Mouse (Mus musculus) heart, postnatal 0 days (tissue): ENCODE data around the gene Msantd3. TPM values are rescaled to one million over a fixed set of nuclear protein-coding genes. Genes with fewer than 3 reads are reported as not detected.

ENCODE experiments used
- ATAC-seq: fragments of 200-750 bp; cut with Nextera tagmentation; 2 replicates; pipeline ENCODE4 v1.8.0; 2017; ENCODE audit warnings: low read depth, moderate number of reproducible peaks, moderate library complexity; ENCODE audit not compliant: insufficient read depth
- DNase-seq: peaks from one replicate; pipeline ENCODE4 v3.0.0-alpha.2; 2016; ENCODE audit warnings: low spot score
- H3K27ac ChIP-seq: fragments of 300-500 bp; sonication (generic); 2 replicates; pipeline ENCODE4 v1.5.1; 2014; ENCODE audit warnings: low read depth, mild to moderate bottlenecking
- H3K27me3 ChIP-seq: fragments of 300-500 bp; sonication (generic); 2 replicates; pipeline ENCODE4 v1.6.1; 2014; ENCODE audit warnings: low read length, mixed read lengths; ENCODE audit not compliant: control insufficient read depth, insufficient read depth
- H3K36me3 ChIP-seq: fragments of 300-500 bp; sonication (generic); replicated peaks from 2 replicates; pipeline ENCODE4 v1.6.1; 2014; ENCODE audit warnings: low read length, mixed read lengths; ENCODE audit not compliant: control insufficient read depth, insufficient read depth
- H3K4me1 ChIP-seq: fragments of 300-500 bp; sonication (generic); 2 replicates; pipeline ENCODE4 v1.6.1; 2014; ENCODE audit warnings: antibody characterized with exemption; ENCODE audit not compliant: control insufficient read depth, insufficient read depth
- H3K4me2 ChIP-seq: fragments of 300-500 bp; sonication (generic); 2 replicates; pipeline ENCODE4 v1.6.1; 2014; ENCODE audit warnings: low read depth, mild to moderate bottlenecking, low read length, moderate library complexity
- H3K4me3 ChIP-seq: fragments of 300-500 bp; sonication (generic); 2 replicates; pipeline ENCODE4 v1.5.1; 2014; ENCODE audit warnings: low read depth, low read length
- H3K9ac ChIP-seq: fragments of 300-500 bp; sonication (generic); replicated peaks from 2 replicates; pipeline ENCODE4 v1.6.1; 2014; ENCODE audit warnings: low read depth, low read length, mixed read lengths
- H3K9me3 ChIP-seq: fragments of 300-500 bp; sonication (generic); replicated peaks from 2 replicates; pipeline ENCODE4 v1.6.1; 2016; ENCODE audit warnings: low read length; ENCODE audit not compliant: control insufficient read depth
- CTCF ChIP-seq: IDR thresholded peaks from 2 replicates; pipeline ENCODE4 v1.5.1; 2016; ENCODE audit warnings: antibody characterized with exemption, control low read depth, low read depth
- EP300 ChIP-seq: IDR thresholded peaks from 2 replicates; pipeline ENCODE4 v1.6.1; 2016; ENCODE audit warnings: antibody characterized with exemption, low read depth
- WGBS: fragments of 180-500 bp; shearing (Covaris S2); extraction: QIAGEN DNeasy Blood & Tissue Kit; methylation state at CpG from one replicate; pipeline ENCODE4 v1.1.7; 2014; 5-methylcytosine and 5-hydroxymethylcytosine counted together
- polyA plus RNA-seq: library from polyadenylated mRNA; unstranded; fragments of >200 nt; fragmentation: Nextera tagmentation; extraction: Ambion mirVana; gene quantifications from 2 replicates; pipeline ENCODE4 v1.2.1, GENCODE M21; 2015
- total RNA-seq: library from RNA; depleted of rRNA; stranded (reverse); fragments of >200 nt; gene quantifications from 2 replicates; pipeline ENCODE4 v1.2.3, GENCODE M21; 2014; ENCODE audit warnings: low replicate concordance

The Msantd3 gene
- total and polyA plus RNA-seq, 2 experiments from 2014 or later = 18.1 to 23.0 TPM

- no peaks in the 10 kb centered on the region for H3K27me3 ChIP-seq
- 7% methylated on average over 15 of the region's 15 CpGs for WGBS
- no peaks in the 10 kb centered on the region for H3K36me3 ChIP-seq
- no peaks in the 10 kb centered on the region for H3K9me3 ChIP-seq
- H3K27ac ChIP-seq = peak overlapping the region; percentile 93
- peak overlapping the region; percentile 97 for H3K9ac ChIP-seq
- peak overlapping the region; percentile 85 for H3K4me3 ChIP-seq
- H3K4me2 ChIP-seq = peak overlapping the region; percentile 95
- TF ChIP-seq CTCF = no peak
- TF ChIP-seq EP300 = no peak
- ATAC-seq = no peak
- H3K4me1 ChIP-seq = peaks cover 46% of the 10 kb centered on the region
- no peak for DNase-seq
Observed at GRCm38 (mm10) chr4:48541526-48542250, 2.0 kb downstream of the Msantd3 start.

DNA sequence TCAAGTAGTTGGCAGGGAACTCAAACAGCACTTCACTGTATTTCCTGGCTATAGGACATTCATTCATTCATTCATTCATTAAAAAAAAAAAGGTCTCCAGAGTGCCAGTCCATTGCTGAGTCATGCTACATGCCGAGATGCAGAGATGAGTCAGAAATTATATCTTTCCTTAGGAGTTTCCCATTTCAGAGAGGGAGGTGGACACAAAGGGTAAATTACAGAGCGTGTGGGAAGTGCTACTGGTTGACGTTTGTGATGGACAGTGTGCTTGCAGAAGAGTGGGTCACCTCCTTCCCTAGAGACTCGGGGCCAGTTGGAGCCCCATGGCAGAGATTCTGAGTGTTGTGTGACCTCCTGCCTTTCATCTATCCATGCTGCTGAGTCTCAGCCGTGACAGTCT, 2.6 kb downstream of the Msantd3 start:
- no peak for ATAC-seq
- Histone ChIP-seq H3K27ac (no peak overlapping the region), H3K27me3 (no peaks in the 10 kb centered on the region), H3K9ac (0 out of 2 replicates have a peak overlapping the region, but pooled peaks have one; percentile 97), H3K9me3 (no peaks in the 10 kb centered on the region), H3K36me3 (no peaks in the 10 kb centered on the region), H3K4me3 (no peak overlapping the region), H3K4me1 (peaks cover 46% of the 10 kb centered on the region), H3K4me2 (peak overlapping the region; percentile 95)
- no peak for TF ChIP-seq EP300
- no peak for TF ChIP-seq CTCF
- 29% methylated on average over 5 of the region's 5 CpGs for WGBS
- DNase-seq = peak; percentile 19

DNA sequence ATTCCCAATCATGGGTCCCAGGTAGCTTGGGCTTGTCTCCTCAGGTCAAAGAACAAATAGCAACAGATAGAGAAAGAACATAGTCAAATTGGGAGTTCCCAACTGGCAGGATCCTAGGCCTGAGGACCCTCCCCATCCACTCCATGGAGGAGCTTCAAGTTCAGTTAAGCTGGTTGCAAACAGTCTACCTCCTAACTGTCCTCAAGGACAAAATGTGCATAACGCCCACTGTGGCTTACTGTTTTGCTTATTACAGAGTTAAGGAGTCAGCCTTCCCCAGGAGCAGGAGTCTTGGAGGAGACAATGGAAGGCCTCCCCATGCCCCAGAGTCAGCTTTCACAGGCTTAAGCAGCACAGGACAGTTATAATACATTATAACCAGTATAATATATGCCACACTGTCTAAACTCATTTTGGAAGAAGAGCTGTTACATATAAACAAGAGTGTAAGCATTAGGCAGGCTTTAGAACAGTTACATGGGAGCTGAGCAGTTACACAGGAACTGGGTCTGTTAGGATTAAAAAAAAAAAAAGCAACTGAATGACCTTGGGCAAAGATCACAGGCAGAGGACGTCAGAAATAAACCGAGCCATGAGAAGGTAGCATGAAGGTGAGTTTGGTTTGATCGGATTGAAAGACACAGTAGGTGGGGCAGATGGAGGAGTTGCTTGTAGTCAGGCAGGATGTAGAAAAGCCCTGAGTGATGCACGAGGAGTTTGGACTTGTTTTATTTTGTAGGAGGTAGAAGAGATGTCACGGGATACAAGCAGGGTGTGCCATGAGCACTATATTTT, 3.5 kb downstream of the Msantd3 start:
- 53% methylated on average over 6 of the region's 6 CpGs for WGBS

GRCm38 (mm10) chr4:48544141-48544540, 4.4 kb downstream of the Msantd3 start:
- Histone ChIP-seq H3K36me3 (no peaks in the 10 kb centered on the region), H3K4me1 (peaks cover 46% of the 10 kb centered on the region), H3K4me3 (no peak overlapping the region), H3K9me3 (no peaks in the 10 kb centered on the region), H3K9ac (no peak overlapping the region), H3K27ac (no peak overlapping the region), H3K27me3 (no peaks in the 10 kb centered on the region), H3K4me2 (no peak overlapping the region)
- TF ChIP-seq CTCF (no peak), EP300 (no peak)
- 71% methylated on average over 8 of the region's 8 CpGs for WGBS
- ATAC-seq (no peak), DNase-seq (no peak)

More for the DNA sequence above, 3.5 kb downstream of the Msantd3 start:
- TF ChIP-seq CTCF (no peak), EP300 (no peak)
- H3K4me1 ChIP-seq = peaks cover 46% of the 10 kb centered on the region
- no peak overlapping the region for H3K4me2 ChIP-seq
- no peak overlapping the region for H3K27ac ChIP-seq
- ATAC-seq = no peak
- no peak overlapping the region for H3K9ac ChIP-seq
- H3K27me3 ChIP-seq = no peaks in the 10 kb centered on the region
- no peaks in the 10 kb centered on the region for H3K36me3 ChIP-seq
- H3K4me3 ChIP-seq = no peak overlapping the region
- DNase-seq = no peak
- no peaks in the 10 kb centered on the region for H3K9me3 ChIP-seq

DNA sequence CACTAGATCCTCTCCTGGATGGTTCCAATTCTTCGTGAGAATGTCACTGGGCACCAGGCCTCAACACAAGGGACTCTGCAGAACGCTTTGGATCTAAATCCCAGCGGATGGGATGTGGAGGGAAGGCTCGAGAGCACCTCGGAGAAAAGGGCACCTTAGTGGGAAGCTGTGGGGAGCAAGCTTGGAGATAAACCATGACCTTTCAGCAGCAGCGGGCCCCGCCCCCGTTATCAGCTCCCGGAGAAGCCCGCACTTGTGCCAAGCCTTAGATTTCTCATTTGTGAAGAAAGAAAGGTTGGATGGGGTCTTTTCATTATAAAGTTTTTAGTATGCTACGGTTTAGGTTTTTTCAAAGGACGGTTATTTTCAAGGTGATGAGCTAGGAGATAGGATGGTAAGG, 6.2 kb downstream of the Msantd3 start:
- Histone ChIP-seq H3K9ac (no peak overlapping the region), H3K4me2 (no peak overlapping the region), H3K9me3 (no peaks in the 10 kb centered on the region), H3K27ac (no peak overlapping the region), H3K27me3 (no peaks in the 10 kb centered on the region), H3K4me3 (no peak overlapping the region), H3K36me3 (no peaks in the 10 kb centered on the region), H3K4me1 (peaks cover 46% of the 10 kb centered on the region)
- no peak for ATAC-seq
- DNase-seq = no peak
- WGBS = 38% methylated on average over 12 of the region's 12 CpGs
- no peak for TF ChIP-seq EP300
- TF ChIP-seq CTCF = no peak
